Mouse (Mus musculus): Measurements from ENCODE around the gene Tbr1.
A peak's percentile ranks its signal among the peaks of the same experiment; 100 is the strongest.

The Tbr1 gene

DNA sequence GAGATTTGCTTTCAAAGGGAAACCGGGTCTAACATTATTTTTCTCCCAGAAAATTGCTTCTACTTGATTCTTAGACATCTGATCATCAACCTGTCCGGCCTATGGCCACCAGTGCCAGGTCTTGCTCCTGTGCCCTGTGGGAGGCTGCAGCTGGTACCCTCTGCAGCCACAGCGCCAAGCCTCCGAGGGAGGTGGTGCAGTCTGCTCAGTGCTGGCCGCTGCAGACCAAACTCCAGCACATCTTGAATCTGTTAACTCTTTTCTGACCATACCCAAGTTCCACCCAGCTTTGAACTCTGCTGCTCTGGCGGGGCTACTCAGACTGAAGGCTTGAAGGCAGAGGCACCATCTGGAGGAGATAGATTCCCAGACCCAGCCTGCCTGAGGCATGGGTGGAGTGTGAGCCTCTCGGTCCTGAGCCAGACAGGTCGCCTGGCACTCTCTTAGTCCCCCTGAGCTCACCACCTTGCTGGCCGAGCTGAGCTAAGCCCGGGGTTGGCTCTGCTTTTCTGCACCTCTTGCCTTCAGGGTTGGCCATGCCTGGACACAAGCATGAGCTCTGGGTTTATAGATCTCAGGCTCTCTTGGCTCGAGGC, at the start of gene Tbr1:
Gene Tbr1, plus strand, starts transcription at position 275 of the 596 bp plus-strand sequence.
- DNase-seq (ENCODE audit: low read depth) = peak; percentile 8

DNA sequence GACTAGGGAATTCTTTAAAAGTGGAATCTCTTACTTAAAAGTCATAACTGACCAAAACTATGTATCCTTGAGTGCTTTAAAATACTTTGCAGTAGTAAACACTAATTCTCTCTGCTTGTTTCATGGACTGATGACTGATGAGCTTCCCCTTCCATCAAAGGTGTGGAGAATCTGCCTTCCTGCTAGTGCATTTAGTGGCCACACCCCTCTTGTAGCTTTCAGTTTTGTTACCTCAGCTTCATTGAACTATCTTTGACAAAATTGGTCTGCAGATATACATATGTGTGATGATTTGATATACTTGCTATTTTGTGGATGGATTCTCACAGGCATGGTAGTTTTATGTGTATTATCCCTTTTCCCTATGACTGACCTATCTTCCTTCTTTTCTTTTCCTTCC, 47.7 kb upstream of the Tbr1 start:
- DNase-seq (ENCODE audit: low read depth) = peak; percentile 24

DNA sequence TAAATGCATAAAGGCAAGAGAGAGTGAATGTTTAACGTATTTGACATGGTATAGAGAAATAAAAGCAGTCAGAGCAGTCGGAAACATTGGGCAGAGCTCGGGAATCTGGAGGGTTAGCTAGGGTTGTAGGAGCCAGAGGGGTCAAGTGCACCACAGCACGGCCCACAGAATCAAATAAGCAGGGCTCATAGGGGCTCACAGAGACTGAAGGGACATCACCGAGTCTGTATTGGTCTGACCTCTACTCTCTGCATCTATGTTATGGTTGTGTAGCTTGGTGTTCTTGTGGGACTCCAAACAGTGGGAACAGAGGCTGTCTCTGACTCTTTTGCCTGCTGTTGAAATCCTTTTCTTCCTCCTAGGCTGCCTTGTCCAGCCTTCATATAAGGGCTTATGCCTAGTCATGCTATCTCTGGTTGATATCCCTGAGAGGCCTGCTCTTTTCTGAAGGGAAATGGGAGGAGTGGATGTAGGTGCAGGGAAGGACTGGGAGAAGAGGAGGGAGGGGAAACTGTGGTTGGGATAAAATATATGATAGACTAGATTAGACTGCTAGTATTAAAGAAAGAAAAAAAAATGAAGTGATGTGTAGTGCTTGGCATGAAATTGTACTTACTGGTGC, 43.4 kb upstream of the Tbr1 start:
- no peak for DNase-seq (ENCODE audit: low read depth)

DNA sequence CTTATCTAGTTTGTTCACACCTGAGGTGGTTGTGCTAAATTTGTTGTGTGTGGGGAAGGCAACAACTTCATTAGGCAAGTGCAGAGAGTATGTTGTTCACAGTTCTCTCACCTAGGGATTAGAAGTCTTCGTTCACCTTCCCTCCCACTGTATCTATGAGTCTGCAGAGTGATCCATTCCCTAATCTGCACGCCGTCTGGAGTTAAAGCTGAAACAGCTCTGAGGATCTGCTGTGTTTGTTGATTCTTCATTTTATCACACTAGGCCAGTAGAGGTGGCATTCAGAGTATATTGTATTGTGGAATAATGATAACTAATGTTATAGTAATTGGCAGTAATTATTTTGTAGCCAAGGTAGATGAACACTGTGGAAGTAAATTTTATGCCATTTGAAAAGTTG, 42.7 kb upstream of the Tbr1 start:
- DNase-seq (ENCODE audit: low read depth) = no peak

DNA sequence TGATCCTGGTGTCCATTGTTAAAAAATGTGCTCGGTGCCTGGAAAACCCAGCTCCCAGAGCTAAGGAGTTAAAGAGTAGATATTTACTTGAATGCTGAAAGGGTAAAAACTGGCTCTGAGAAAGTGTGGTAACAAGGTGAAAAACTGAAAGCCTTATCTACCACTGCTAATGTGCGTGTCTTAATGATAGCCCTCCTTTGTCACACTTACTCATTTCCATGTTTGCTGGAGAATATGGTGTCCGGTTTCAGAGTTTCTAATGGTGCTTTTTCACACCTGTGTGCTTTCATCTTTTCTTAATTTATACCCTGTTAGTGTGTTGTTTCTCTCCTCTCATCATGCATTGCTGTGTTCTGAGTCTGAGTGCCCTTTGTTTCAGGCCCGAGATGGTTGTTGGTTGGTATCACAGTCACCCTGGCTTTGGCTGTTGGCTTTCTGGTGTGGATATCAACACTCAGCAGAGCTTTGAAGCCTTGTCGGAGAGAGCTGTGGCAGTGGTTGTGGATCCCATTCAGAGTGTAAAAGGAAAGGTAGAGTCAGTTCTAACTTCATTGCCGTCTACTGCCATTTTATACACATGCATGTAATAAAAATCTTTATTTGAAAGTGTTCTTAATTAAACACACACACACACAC, 38.1 kb upstream of the Tbr1 start:
- DNase-seq (ENCODE audit: low read depth) = no peak

DNA sequence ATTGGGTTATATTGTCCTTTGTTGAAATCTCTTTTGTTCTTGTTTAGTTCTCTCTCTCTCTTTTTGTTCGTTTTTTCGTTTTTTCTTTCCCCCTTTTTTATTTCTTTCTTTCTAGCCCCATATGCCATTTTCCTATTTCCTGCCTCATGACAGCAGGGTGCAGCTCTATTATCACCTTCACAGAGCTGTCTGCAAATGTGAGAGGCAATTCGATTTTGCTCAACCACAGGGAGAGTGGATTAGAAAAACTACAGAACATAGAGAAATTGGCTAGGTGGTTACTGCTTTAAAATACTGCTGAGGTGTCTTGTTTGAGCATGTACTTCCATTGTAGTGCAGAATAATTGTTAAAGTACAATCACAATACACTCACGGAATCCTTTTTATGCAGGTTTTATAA, 37.2 kb upstream of the Tbr1 start:
- DNase-seq (ENCODE audit: low read depth) = no peak

DNA sequence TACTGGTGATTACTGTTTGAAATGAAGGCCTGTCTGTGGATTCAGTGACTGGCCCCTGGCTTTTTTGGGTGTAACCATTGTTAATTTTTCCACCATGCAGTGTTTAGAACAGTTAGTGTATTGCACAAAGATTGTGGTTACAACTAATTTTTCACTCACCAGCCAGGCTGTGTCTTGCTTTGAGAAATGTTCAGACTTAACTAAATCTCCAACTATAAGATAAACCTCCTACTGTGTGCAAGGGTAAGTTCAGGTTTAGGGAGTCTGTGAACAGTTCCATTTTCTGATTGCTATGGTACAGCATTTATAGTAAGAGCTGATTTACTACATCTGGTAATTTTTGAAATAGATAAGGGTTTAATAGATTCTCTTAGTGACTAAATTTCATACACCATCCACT, 21.9 kb upstream of the Tbr1 start:
- DNase-seq (ENCODE audit: low read depth) = no peak

DNA sequence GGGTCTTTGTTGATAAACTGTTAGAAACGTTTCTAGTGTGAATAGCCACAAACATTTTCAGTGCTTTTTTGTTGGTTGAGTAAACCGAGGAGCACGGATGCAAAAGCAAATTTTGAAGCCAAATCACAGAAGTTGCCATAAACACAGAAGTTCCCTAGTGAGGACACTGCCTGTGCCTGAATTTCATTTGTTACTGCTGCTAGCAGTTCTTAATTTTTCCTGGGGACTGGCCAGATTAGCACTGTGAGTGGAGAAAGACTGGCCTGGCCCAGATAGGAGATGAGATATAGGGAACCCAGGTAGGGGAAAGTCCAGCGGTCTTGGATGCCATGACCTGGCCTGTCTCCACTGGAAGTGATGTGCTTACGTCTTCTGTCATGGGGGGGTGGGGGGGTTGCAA, 7.8 kb upstream of the Tbr1 start:
- no peak for DNase-seq (ENCODE audit: low read depth)

DNA sequence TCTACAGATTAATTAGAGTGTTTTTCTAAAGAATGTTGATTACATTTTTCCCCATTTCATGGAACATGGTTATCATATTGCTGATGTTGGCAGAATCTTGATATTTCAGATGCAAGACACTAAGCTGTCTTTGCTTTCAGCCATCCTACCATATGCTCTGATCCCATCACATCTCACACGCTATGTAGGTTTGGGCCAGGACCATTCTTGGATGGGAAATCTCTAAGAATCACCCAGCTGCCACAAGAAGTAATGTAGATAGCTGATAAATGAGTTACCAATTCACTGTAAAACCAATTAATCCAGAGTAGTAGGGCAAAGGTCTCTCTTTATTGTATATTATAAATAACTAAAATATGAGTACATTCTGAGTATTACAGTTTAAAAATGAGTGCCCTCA, 4.7 kb upstream of the Tbr1 start:
- DNase-seq (ENCODE audit: low read depth) = no peak

DNA sequence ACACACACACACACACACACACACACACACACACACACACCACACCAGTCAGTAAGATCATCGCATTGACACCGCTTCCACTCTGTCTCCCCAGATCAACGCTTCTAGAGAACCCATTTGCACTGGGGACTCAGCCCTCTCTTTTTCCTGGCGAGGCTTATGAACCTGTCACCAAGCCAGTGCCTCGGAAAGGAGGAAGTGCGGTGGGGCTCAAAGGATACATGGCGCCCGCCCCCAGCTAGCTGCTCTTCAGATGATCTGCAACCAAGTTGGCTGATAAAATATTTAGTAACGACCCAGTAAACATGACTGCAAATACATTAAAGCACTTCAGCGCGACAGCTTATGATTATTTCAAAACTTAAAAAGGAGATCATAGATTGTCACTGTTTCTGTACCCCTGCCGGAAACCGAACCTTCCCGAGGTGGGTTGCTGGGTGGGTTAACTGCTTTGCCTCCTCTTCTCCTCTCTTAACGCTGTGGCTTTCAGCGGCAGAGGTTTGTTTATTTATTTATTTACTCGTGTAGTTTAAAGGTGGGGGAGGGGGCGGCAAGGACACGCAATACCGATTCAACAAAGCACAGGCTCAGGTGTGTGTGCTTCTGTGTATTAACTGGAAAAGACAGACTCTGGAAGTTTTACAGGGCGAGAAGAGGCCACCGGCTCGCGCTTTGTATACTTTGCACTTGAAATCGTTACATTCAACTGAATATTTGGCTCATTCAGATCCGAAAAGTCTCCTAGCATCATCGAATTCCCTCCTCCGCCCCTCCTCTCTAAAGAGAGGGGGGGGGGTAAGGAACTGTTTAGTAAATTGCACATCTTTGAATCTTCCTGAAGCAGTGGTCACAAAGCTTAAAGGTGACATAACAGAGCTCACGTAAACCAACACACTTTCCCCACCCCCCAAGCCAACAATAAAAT, 975 bp downstream of the Tbr1 start:
- peak; percentile 48 for DNase-seq (ENCODE audit: low read depth)

DNA sequence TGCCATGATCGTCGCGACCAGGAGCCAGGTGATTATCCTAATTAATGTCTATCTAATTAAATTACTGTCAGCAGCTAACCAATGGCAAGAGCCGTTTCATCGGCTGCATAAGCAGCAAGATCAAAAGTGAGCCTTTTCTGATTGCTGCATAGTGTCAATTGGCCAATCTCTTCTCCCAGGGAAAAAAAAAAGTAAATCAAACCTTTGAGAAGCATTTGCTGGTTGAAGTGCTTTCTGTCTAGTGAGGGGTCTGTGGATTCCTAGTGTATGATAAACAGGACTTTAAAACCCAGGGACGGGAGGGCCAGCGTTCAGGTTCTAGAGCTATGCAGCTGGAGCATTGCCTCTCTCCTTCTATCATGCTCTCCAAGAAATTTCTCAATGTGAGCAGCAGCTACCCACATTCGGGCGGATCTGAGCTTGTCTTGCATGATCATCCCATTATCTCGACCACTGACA, 1.7 kb downstream of the Tbr1 start:
- no peak for DNase-seq (ENCODE audit: low read depth)

DNA sequence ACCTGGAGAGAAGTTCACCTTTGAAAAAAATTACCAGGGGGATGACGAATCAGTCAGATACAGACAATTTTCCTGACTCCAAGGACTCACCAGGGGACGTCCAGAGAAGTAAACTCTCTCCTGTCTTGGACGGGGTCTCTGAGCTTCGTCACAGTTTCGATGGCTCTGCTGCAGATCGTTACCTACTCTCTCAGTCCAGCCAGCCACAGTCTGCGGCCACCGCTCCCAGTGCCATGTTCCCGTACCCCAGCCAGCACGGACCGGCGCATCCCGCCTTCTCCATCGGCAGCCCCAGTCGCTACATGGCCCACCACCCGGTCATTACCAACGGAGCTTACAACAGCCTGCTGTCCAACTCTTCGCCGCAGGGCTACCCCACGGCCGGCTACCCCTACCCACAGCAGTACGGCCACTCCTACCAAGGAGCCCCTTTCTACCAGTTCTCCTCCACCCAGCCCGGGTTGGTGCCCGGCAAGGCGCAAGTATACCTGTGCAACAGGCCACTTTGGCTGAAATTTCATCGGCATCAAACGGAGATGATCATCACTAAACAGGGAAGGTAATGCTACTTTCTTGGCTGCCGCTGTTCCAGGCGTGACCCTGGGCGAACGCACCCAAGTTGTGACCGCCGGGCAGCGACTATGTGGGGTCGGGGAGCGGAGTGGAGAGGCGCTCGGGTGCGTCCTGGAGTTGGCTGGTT, 2.3 kb downstream of the Tbr1 start:
- peak; percentile 24 for DNase-seq (ENCODE audit: low read depth)

DNA sequence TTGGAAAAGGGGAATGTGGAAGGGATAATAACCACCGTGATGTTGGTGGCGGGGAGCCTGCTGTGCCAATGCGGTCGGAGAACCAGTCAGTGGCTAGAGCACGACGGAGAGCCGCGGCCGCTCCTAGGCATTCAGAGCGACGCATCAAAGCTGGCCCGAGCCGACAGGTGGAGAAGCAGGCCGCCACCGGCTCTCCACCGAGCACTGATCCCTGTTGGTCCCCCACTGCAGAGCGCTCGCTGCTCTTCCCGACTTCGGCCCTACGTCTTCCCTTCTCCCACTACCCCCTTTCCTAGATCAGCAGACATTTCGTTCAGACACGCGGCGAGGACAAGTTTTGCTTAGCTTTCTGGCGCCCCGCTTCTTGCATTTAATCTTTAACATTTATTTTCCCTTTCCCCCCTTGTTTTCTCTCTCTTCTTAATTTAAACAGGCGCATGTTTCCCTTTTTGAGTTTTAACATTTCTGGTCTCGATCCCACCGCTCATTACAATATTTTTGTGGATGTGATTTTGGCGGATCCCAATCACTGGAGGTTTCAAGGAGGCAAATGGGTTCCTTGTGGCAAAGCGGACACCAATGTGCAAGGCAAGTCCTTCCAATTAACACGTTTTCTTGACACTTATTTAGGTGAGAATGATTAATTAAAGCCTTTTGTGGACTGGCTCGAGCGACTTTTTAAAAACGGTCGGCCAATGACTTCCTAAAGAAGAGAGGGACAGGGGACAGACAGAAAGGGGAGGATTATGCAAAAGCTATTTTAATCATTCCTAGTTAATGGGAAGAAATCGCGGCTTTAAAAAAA, 3.0 kb downstream of the Tbr1 start:
- DNase-seq (ENCODE audit: low read depth) = peak; percentile 33

DNA sequence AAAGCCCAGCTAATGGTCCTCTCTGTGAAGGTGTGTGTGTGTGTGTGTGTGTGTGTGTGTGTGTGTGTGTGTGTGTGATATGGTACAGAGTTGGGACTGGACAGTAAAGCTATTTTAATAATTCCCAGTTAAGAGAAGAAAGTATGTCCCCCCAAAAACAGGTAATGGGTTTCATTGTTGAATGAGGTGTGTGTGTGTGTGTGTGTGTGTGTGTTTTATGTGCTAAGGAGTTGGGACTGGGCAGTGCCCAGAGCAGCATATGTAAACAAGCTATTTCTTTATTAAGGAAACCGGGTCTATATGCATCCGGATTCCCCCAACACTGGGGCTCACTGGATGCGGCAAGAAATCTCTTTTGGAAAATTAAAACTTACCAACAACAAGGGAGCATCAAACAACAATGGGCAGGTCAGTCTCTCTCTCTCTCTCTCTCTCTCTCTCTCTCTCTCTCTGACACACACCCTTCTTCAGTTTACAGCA, 3.7 kb downstream of the Tbr1 start:
- DNase-seq (ENCODE audit: low read depth) = peak; percentile 13

DNA sequence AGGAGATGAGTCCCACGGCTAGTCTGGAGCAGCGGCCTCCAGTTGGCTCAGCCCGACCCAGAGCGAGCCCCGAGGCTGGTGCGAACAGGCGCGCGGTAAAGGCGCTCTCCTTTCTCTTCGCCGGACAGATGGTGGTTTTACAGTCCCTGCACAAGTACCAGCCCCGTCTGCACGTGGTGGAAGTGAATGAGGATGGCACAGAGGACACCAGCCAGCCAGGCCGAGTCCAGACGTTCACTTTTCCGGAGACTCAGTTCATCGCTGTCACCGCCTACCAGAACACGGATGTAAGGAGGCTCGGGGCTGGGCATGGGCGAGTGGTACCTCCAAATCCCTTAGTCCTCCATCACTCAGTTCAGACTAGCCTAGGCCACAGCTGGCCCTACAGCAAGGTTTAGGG, 4.4 kb downstream of the Tbr1 start:
- peak; percentile 31 for DNase-seq (ENCODE audit: low read depth)

DNA sequence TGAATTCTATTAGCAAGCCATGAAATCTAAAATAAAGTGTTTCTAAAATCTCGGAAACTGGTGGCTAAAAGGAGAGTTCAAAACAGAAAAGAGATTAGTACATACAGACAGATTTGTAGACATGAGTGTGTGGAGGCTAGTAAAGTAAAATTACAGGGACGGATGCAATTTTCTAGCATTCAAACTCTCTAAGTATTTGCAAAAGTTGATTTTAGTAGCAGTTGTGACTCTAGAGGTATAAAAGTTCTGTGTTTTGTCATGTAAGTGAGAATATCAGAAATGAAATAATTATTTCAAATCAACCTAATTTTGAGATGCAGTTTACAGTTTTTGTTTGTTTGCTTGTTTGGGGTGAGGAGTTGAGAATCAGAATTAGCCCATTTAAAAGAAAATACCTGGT, 5.1 kb downstream of the Tbr1 start:
- DNase-seq (ENCODE audit: low read depth) = peak; percentile 8

DNA sequence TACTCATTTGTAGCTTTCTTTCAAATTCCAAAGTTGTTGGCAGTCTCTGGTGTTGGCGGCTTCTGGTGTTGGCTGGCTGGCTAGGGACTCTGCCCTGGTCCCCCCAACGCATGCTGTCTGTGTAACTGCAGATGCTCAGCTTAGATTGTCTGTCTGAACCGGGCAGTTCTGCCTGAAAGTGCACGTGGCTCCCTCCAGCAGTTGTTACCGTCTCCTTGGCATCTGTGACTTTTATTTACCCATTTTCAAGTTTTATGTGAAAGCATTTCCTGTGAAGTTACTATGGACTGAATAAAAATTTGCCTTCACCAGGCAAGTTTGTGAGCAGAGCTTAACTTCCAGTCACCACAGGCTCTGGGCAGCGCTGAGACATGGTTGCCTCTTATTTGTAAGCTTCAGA, 6.0 kb downstream of the Tbr1 start:
- peak; percentile 18 for DNase-seq (ENCODE audit: low read depth)

DNA sequence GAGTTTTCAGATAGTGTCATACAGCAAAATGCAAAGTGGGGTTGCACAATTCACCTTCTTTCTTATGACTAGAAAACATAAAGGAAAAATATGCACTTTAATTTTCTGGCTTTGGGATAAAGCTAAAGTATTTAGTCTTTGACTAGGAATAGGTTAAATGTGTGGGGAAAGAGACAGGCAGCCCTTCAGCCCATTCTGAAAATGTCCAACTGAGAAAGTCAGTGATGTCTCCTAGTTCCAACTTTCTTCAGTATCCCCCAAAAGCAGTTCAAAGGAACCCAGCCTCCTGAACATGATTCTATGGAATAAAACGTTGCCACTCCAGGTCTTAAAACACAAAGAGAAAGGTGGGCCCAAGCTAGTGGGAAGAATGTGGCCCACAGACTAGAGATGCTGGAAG, 6.7 kb downstream of the Tbr1 start:
- DNase-seq (ENCODE audit: low read depth) = no peak

DNA sequence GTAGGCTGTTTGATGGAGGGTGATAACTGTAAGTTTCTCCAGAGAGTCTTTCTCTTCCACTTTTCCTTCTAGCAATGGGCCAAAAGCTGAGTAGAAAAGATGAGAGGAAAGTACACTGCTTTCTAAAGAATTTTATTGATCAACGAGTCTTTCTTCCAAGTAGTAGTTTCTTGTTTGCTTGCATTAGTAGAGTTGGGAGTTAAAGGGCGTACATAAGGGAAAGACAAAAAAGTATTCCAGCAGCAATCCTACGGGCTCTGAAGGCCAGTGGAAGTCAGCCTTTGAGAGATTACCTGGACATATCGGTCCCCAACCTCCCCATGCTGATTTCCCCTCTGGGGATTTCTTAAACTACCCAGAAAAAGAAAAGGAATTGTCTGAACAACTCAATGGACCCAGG, 8.0 kb downstream of the Tbr1 start:
- peak; percentile 7 for DNase-seq (ENCODE audit: low read depth)

DNA sequence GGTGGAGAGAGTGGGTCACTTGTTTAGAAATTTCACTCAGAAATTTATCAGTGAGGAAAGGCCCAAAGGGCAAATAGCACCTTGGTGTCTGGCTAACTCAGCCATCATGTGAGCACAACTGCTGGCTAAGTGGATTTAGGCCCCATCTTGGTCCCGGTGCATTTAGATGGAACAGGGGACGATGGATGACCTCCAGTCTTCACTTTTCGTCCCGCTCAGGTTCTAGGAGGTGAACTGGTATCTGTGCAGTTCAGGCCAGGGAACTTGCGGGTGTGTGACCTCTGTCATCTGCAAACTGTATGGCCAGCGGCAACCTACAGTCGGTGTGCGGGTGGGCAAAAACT, 8.4 kb downstream of the Tbr1 start:
- DNase-seq (ENCODE audit: low read depth) = peak; percentile 5

All from naive thymus-derived CD4-positive, alpha-beta T cell, adult 2 months (primary cell).